Mouse (Mus musculus): ENCODE data around the gene Sertad3. TPM values are rescaled to one million over a fixed set of nuclear protein-coding genes. Genes with fewer than 3 reads are reported as not detected.

Gene Sertad3
- polyA plus RNA-seq, 1 experiment from 2014 or later, result 22.2 TPM

- peak overlapping the region; percentile 49 for H3K4me3 ChIP-seq
- no peak for ATAC-seq (ENCODE audit: low FRiP score, low read depth)
- peaks cover 16% of the 10 kb centered on the region for H3K4me1 ChIP-seq
- H3K36me3 ChIP-seq, result no peaks in the 10 kb centered on the region
- no peak overlapping the region for H3K27ac ChIP-seq
- WGBS, result 61% methylated on average over 15 of the region's 15 CpGs
- H3K4me2 ChIP-seq (replicated peaks), result peak overlapping the region; percentile 88
- H3K9ac ChIP-seq, result peak overlapping the region; percentile 56
- H3K27me3 ChIP-seq (replicated peaks), result peaks cover 25% of the 10 kb centered on the region
- no peaks in the 10 kb centered on the region for H3K9me3 ChIP-seq
These were observed 25.0 kb upstream of the Sertad3 start for GRCm38 (mm10) chr7:27448421-27449206.

GRCm38 (mm10) chr7:27449256-27449862, 24.2 kb upstream of the Sertad3 start:
- H3K27ac ChIP-seq, result no peak overlapping the region
- H3K4me3 ChIP-seq, result no peak overlapping the region
- WGBS, result 60% methylated on average over 10 of the region's 10 CpGs
- peaks cover 16% of the 10 kb centered on the region for H3K4me1 ChIP-seq
- no peak overlapping the region for H3K9ac ChIP-seq
- H3K9me3 ChIP-seq, result no peaks in the 10 kb centered on the region
- H3K36me3 ChIP-seq, result no peaks in the 10 kb centered on the region
- no peak for ATAC-seq (ENCODE audit: low FRiP score, low read depth)
- no peak overlapping the region for H3K4me2 ChIP-seq (replicated peaks)
- peaks cover 25% of the 10 kb centered on the region for H3K27me3 ChIP-seq (replicated peaks)

GRCm38 (mm10) chr7:27451359-27451758, 22.2 kb upstream of the Sertad3 start:
- H3K4me2 ChIP-seq (replicated peaks), result no peak overlapping the region
- H3K9ac ChIP-seq, result no peak overlapping the region
- WGBS, result 95% methylated on average over 2 of the region's 2 CpGs
- H3K27me3 ChIP-seq (replicated peaks), result peaks cover 8% of the 10 kb centered on the region
- no peaks in the 10 kb centered on the region for H3K9me3 ChIP-seq
- peaks cover 12% of the 10 kb centered on the region for H3K4me1 ChIP-seq
- no peak overlapping the region for H3K4me3 ChIP-seq
- no peak overlapping the region for H3K27ac ChIP-seq
- no peaks in the 10 kb centered on the region for H3K36me3 ChIP-seq
- ATAC-seq (ENCODE audit: low FRiP score, low read depth), result no peak

GRCm38 (mm10) chr7:27452206-27452770, 21.3 kb upstream of the Sertad3 start:
- no peaks in the 10 kb centered on the region for H3K9me3 ChIP-seq
- WGBS, result 61% methylated on average over 13 of the region's 13 CpGs
- peaks cover under 1% of the 10 kb centered on the region; the same call in 1 of the 2 replicates for H3K27me3 ChIP-seq (replicated peaks)
- peaks cover 8% of the 10 kb centered on the region; the same call in 1 of the 2 replicates for H3K4me1 ChIP-seq
- no peaks in the 10 kb centered on the region for H3K36me3 ChIP-seq
- H3K9ac ChIP-seq, result no peak overlapping the region
- no peak overlapping the region for H3K27ac ChIP-seq
- no peak overlapping the region for H3K4me3 ChIP-seq
- H3K4me2 ChIP-seq (replicated peaks), result no peak overlapping the region
- no peak for ATAC-seq (ENCODE audit: low FRiP score, low read depth)

- 82% methylated on average over 10 of the region's 10 CpGs for WGBS
- Histone ChIP-seq H3K36me3 (no peaks in the 10 kb centered on the region), H3K27ac (no peak overlapping the region), H3K4me3 (no peak overlapping the region), H3K9me3 (no peaks in the 10 kb centered on the region), H3K9ac (no peak overlapping the region), H3K27me3 (replicated peaks) (no peaks in the 10 kb centered on the region), H3K4me2 (replicated peaks) (no peak overlapping the region), H3K4me1 (no peaks in the 10 kb centered on the region)
- no peak for ATAC-seq (ENCODE audit: low FRiP score, low read depth)
These were observed 19.0 kb upstream of the Sertad3 start for GRCm38 (mm10) chr7:27454461-27455121.

- Histone ChIP-seq H3K9ac (no peak overlapping the region), H3K27ac (no peak overlapping the region), H3K4me1 (no peaks in the 10 kb centered on the region), H3K27me3 (replicated peaks) (no peaks in the 10 kb centered on the region), H3K4me3 (no peak overlapping the region), H3K9me3 (no peaks in the 10 kb centered on the region), H3K4me2 (replicated peaks) (no peak overlapping the region), H3K36me3 (no peaks in the 10 kb centered on the region)
- ATAC-seq (ENCODE audit: low FRiP score, low read depth), result no peak
- 86% methylated on average over 3 of the region's 3 CpGs for WGBS
These were observed 18.3 kb upstream of the Sertad3 start for GRCm38 (mm10) chr7:27455273-27455672.

- Histone ChIP-seq H3K9me3 (no peaks in the 10 kb centered on the region), H3K4me1 (no peaks in the 10 kb centered on the region), H3K4me2 (replicated peaks) (no peak overlapping the region), H3K36me3 (no peaks in the 10 kb centered on the region), H3K4me3 (no peak overlapping the region), H3K27ac (no peak overlapping the region), H3K9ac (no peak overlapping the region), H3K27me3 (replicated peaks) (no peaks in the 10 kb centered on the region)
- no peak for ATAC-seq (ENCODE audit: low FRiP score, low read depth)
- 92% methylated on average over 4 of the region's 4 CpGs for WGBS
These were observed 15.0 kb upstream of the Sertad3 start for GRCm38 (mm10) chr7:27458614-27459013.

GRCm38 (mm10) chr7:27459640-27460039, 13.9 kb upstream of the Sertad3 start:
- no peak for ATAC-seq (ENCODE audit: low FRiP score, low read depth)
- Histone ChIP-seq H3K27me3 (replicated peaks) (no peaks in the 10 kb centered on the region), H3K4me1 (no peaks in the 10 kb centered on the region), H3K9me3 (no peaks in the 10 kb centered on the region), H3K4me3 (no peak overlapping the region), H3K36me3 (no peaks in the 10 kb centered on the region), H3K4me2 (replicated peaks) (no peak overlapping the region), H3K27ac (no peak overlapping the region), H3K9ac (no peak overlapping the region)
- 93% methylated on average over 5 of the region's 5 CpGs for WGBS

GRCm38 (mm10) chr7:27460477-27460876, 13.1 kb upstream of the Sertad3 start:
- Histone ChIP-seq H3K9ac (no peak overlapping the region), H3K27ac (no peak overlapping the region), H3K4me1 (no peaks in the 10 kb centered on the region), H3K4me3 (no peak overlapping the region), H3K9me3 (no peaks in the 10 kb centered on the region), H3K36me3 (no peaks in the 10 kb centered on the region), H3K4me2 (replicated peaks) (no peak overlapping the region), H3K27me3 (replicated peaks) (no peaks in the 10 kb centered on the region)
- ATAC-seq (ENCODE audit: low FRiP score, low read depth), result no peak
- WGBS, result 87% methylated on average over 6 of the region's 6 CpGs

GRCm38 (mm10) chr7:27467648-27468047, 5.9 kb upstream of the Sertad3 start:
- ATAC-seq (ENCODE audit: low FRiP score, low read depth), result no peak
- H3K4me3 ChIP-seq, result no peak overlapping the region

GRCm38 (mm10) chr7:27471390-27472120, 2.0 kb upstream of the Sertad3 start:
- WGBS, result 91% methylated on average over 11 of the region's 11 CpGs
- Histone ChIP-seq H3K27me3 (replicated peaks) (no peaks in the 10 kb centered on the region), H3K36me3 (peaks cover 8% of the 10 kb centered on the region; the same call in 1 of the 2 replicates), H3K4me1 (no peaks in the 10 kb centered on the region), H3K4me3 (no peak overlapping the region), H3K9ac (no peak overlapping the region), H3K9me3 (no peaks in the 10 kb centered on the region), H3K27ac (no peak overlapping the region), H3K4me2 (replicated peaks) (no peak overlapping the region)
- ATAC-seq (ENCODE audit: low FRiP score, low read depth), result no peak

More at GRCm38 (mm10) chr7:27467648-27468047, 5.9 kb upstream of the Sertad3 start:
- no peak overlapping the region for H3K4me2 ChIP-seq (replicated peaks)
- no peaks in the 10 kb centered on the region for H3K36me3 ChIP-seq
- H3K27ac ChIP-seq, result no peak overlapping the region
- WGBS, result 54% methylated on average over 4 of the region's 4 CpGs
- H3K9ac ChIP-seq, result no peak overlapping the region
- no peaks in the 10 kb centered on the region for H3K4me1 ChIP-seq
- no peaks in the 10 kb centered on the region for H3K9me3 ChIP-seq
- H3K27me3 ChIP-seq (replicated peaks), result no peaks in the 10 kb centered on the region

Measured in neural tube, embryonic 12.5 days (tissue).